In the genomic region with DNA sequence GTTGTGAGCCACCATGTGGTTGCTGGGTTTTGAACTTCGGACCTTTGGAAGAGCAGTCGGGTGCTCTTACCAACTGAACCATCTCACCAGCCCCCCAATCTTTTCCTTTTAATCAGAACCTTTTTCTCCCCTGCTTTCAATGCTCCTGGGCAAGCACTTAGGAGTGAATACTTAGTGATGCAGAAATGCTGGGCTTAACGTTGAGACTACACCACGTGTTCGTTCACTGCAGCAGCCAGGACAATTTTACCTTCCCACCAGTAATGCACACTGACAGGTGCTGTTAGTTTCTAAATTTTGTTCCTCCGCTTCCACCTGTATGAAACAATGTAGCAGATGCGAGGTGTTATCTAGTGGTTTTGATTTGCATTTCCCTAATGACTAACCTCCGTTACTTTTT, we compare ENCODE assay signal across 24 mouse cellular contexts. TPM values are rescaled to one million over a fixed set of nuclear protein-coding genes. Genes with fewer than 3 reads are reported as not detected.
DNase-seq lines count a peak whose midpoint lies in the region; ATAC-seq lines count a peak whose summit lies in the region.
"Had no signal": no experiment of that assay in that cellular context is flagged by ENCODE, and none has a peak within 500 bp of the region (broad histone marks: within the 10 kb centered on the region; RNA-seq: fewer than 3 reads in every experiment).

No protein-coding gene starts in this region.

- no peak overlapping the region for H3K9ac ChIP-seq in midbrain, embryonic 11.5 days (ENCODE audit: low read length)
- H3K9ac ChIP-seq in midbrain, embryonic 13.5 days (replicated peaks) = no peak overlapping the region
- H3K9ac ChIP-seq: embryonic facial prominence, embryonic 13.5 days; embryonic facial prominence, embryonic 15.5 days; forebrain, embryonic 12.5 days had no signal

- DNase-seq in midbrain, embryonic 11.5 days (ENCODE audit: low spot score, missing footprints) = peak; percentile 57
- peak; percentile 24 for DNase-seq in testis, postnatal 14 days (ENCODE audit: low spot score)
- no peak for DNase-seq in testis, postnatal 10 days (ENCODE audit: low spot score)
- no peak for DNase-seq in right cerebral cortex, adult 2 months (ENCODE audit: low spot score in 2 of 2)
- DNase-seq: adrenal gland, adult 8-10 months; adrenal gland, postnatal 14 days; adrenal gland, postnatal 36 days; cerebellum, adult 11-12 months; cerebellum, adult 8-10 months; cerebellum, adult 9-11 months; cerebellum, postnatal 14 days; cerebellum, postnatal 36 days; embryo, embryonic 11 days had no signal

- peaks cover 4% of the 10 kb centered on the region; the same call in 1 of the 2 replicates for H3K4me1 ChIP-seq in midbrain, embryonic 11.5 days (ENCODE audit: control insufficient read depth, insufficient read depth, low read length)
- peaks cover 6% of the 10 kb centered on the region for H3K4me1 ChIP-seq in midbrain, embryonic 13.5 days (replicated peaks)

- H3K27me3 ChIP-seq in midbrain, embryonic 11.5 days (ENCODE audit: control insufficient read depth, insufficient read depth, low read length) = 0 out of 2 replicates have a peak, but pooled peaks cover 2% of the 10 kb centered on the region
- H3K27me3 ChIP-seq in midbrain, embryonic 13.5 days = no peaks in the 10 kb centered on the region
- H3K27me3 ChIP-seq: embryonic facial prominence, embryonic 13.5 days; embryonic facial prominence, embryonic 15.5 days; forebrain, embryonic 12.5 days had no signal

- H3K4me2 ChIP-seq in midbrain, embryonic 11.5 days = no peak overlapping the region
- no peak overlapping the region for H3K4me2 ChIP-seq in midbrain, embryonic 13.5 days (replicated peaks)
- H3K4me2 ChIP-seq: embryonic facial prominence, embryonic 13.5 days; embryonic facial prominence, embryonic 15.5 days; forebrain, embryonic 12.5 days had no signal

- no peak overlapping the region for H3K27ac ChIP-seq in midbrain, embryonic 11.5 days (ENCODE audit: low read depth, low read length)
- no peak overlapping the region for H3K27ac ChIP-seq in midbrain, embryonic 13.5 days
- H3K27ac ChIP-seq: embryonic facial prominence, embryonic 13.5 days; embryonic facial prominence, embryonic 15.5 days; forebrain, embryonic 10.5 days; forebrain, embryonic 12.5 days had no signal

- no peak overlapping the region for H3K4me3 ChIP-seq in midbrain, embryonic 11.5 days (ENCODE audit: low read depth, low read length)
- no peak overlapping the region for H3K4me3 ChIP-seq in midbrain, embryonic 13.5 days (replicated peaks)
- H3K4me3 ChIP-seq: embryonic facial prominence, embryonic 13.5 days; embryonic facial prominence, embryonic 15.5 days; erythroblast, embryonic 14.5 days; forebrain, embryonic 10.5 days; forebrain, embryonic 12.5 days had no signal

- H3K9me3 ChIP-seq in midbrain, embryonic 11.5 days (ENCODE audit: control insufficient read depth, low read length) = no peaks in the 10 kb centered on the region
- no peaks in the 10 kb centered on the region for H3K9me3 ChIP-seq in midbrain, embryonic 13.5 days
- H3K9me3 ChIP-seq: embryonic facial prominence, embryonic 13.5 days; forebrain, embryonic 12.5 days; G1E had no signal

- no peaks in the 10 kb centered on the region for H3K36me3 ChIP-seq in midbrain, embryonic 11.5 days (ENCODE audit: control insufficient read depth, insufficient read depth, low read length)
- H3K36me3 ChIP-seq in midbrain, embryonic 13.5 days = no peaks in the 10 kb centered on the region
- H3K36me3 ChIP-seq: embryonic facial prominence, embryonic 13.5 days; embryonic facial prominence, embryonic 15.5 days; forebrain, embryonic 10.5 days; forebrain, embryonic 12.5 days; G1E had no signal

- ATAC-seq in midbrain, embryonic 11.5 days (ENCODE audit: low FRiP score) = no peak
- ATAC-seq in midbrain, embryonic 13.5 days = no peak
- ATAC-seq: activated CD4-positive, CD25-positive, alpha-beta regulatory T cell, adult 4 months; forebrain, embryonic 14.5 days; forebrain, embryonic 16.5 days; Patski had no signal

- WGBS in midbrain, embryonic 11.5 days = 79% methylated on average over 8 of the region's 8 CpGs
- WGBS in midbrain, embryonic 13.5 days = 80% methylated on average over 8 of the region's 8 CpGs

RNA-seq across cellular contexts. Expression of gene Slc41a1, which starts 5.0 kb away (rescaled TPM):
- 10.0 and 11.4 TPM in 2 replicates for polyA plus RNA-seq in midbrain, embryonic 11.5 days (2014; fragmentation: Nextera tagmentation; extraction: Ambion mirVana)
- 14.1 and 14.4 TPM in 2 replicates for polyA plus RNA-seq in midbrain, embryonic 13.5 days (2015; fragmentation: Nextera tagmentation; extraction: Ambion mirVana)

RNA-seq across cellular contexts. Expression of gene Pm20d1, which starts 25.1 kb away (rescaled TPM):
- polyA plus RNA-seq in midbrain, embryonic 11.5 days (2014; fragmentation: Nextera tagmentation; extraction: Ambion mirVana) = 0.82 and 1.5 TPM in 2 replicates
- polyA plus RNA-seq in midbrain, embryonic 13.5 days (2015; fragmentation: Nextera tagmentation; extraction: Ambion mirVana) = 0.10 and 0.74 TPM in 2 replicates
- polyA plus RNA-seq: activated CD4-positive, CD25-positive, alpha-beta regulatory T cell, adult 4 months; erythroblast, embryonic 14.5 days; G1E; Patski had no signal

RNA-seq across cellular contexts. Expression of gene Rab29, which starts 44.7 kb away (rescaled TPM):
- polyA plus RNA-seq in midbrain, embryonic 11.5 days (2014; fragmentation: Nextera tagmentation; extraction: Ambion mirVana) = 12.5 and 15.0 TPM in 2 replicates
- 7.7 and 7.8 TPM in 2 replicates for polyA plus RNA-seq in midbrain, embryonic 13.5 days (2015; fragmentation: Nextera tagmentation; extraction: Ambion mirVana)
- polyA plus RNA-seq: G1E had no signal

Comparison
In these comparisons a context has a peak if more than half of its experiments do, and no peak if none do; other contexts are left out.
1. DNase-seq: peak in midbrain, embryonic 11.5 days (single experiment) and testis, postnatal 14 days (single experiment); none in testis, postnatal 10 days (single experiment) and right cerebral cortex, adult 2 months (0 of 2).